Mouse (Mus musculus) cerebellum, postnatal 25 days (tissue): ENCODE data around the gene Plekhg3.

Source experiments
- DNase-seq, 2 experiments: peaks; one replicate each; pipeline ENCODE4 v3.0.0; 2021; ENCODE audit warnings: mixed read lengths in 2 of 2

The Plekhg3 gene

GRCm38 (mm10) chr12:76587357-76587756 lies 56.7 kb downstream of the Plekhg3 start:
- peak in 1 of 2 experiments; percentile 6 for DNase-seq

GRCm38 (mm10) chr12:76589531-76589930 lies 58.8 kb downstream of the Plekhg3 start:
- peak in 1 of 2 experiments; percentile 20 for DNase-seq

GRCm38 (mm10) chr12:76591037-76591436 lies 60.3 kb downstream of the Plekhg3 start:
- DNase-seq, result peak; percentile 62 to 66

- peak; percentile 59 to 76 for DNase-seq
Observed at GRCm38 (mm10) chr12:76592213-76592612, 61.5 kb downstream of the Plekhg3 start.

- DNase-seq, result no peak
Observed at GRCm38 (mm10) chr12:76593254-76593653, 62.6 kb downstream of the Plekhg3 start.

GRCm38 (mm10) chr12:76593839-76594322 lies 63.2 kb downstream of the Plekhg3 start:
- DNase-seq, result peak in 1 of 2 experiments; percentile 70

GRCm38 (mm10) chr12:76594556-76594955 lies 63.9 kb downstream of the Plekhg3 start:
- peak in 1 of 2 experiments; percentile 19 for DNase-seq

GRCm38 (mm10) chr12:76595830-76596229 lies 65.1 kb downstream of the Plekhg3 start:
- peak in 1 of 2 experiments; percentile 14 for DNase-seq

GRCm38 (mm10) chr12:76596292-76597023 lies 65.8 kb downstream of the Plekhg3 start:
- peak; percentile 84 to 89 for DNase-seq

GRCm38 (mm10) chr12:76597577-76598100 lies 66.9 kb downstream of the Plekhg3 start:
- DNase-seq, result peak; percentile 73 to 77

GRCm38 (mm10) chr12:76598196-76598928 lies 67.7 kb downstream of the Plekhg3 start:
- DNase-seq, result peak in 1 of 2 experiments; percentile 23

GRCm38 (mm10) chr12:76603779-76604178 lies 73.1 kb downstream of the Plekhg3 start:
- peak in 1 of 2 experiments; percentile 30 for DNase-seq

GRCm38 (mm10) chr12:76604546-76604945 lies 73.9 kb downstream of the Plekhg3 start:
- DNase-seq, result peak; percentile 45 to 65

GRCm38 (mm10) chr12:76605837-76606236 lies 75.1 kb downstream of the Plekhg3 start:
- no peak for DNase-seq

GRCm38 (mm10) chr12:76608241-76608640 lies 77.5 kb downstream of the Plekhg3 start:
- DNase-seq, result peak; percentile 51 to 67

GRCm38 (mm10) chr12:76608997-76609565 lies 78.4 kb downstream of the Plekhg3 start:
- DNase-seq, result peak in 1 of 2 experiments; percentile 33

GRCm38 (mm10) chr12:76612621-76613020 lies 81.9 kb downstream of the Plekhg3 start:
- no peak for DNase-seq

- no peak for DNase-seq
Observed at GRCm38 (mm10) chr12:76614868-76615579, 84.3 kb downstream of the Plekhg3 start.

GRCm38 (mm10) chr12:76615580-76615937 lies 84.9 kb downstream of the Plekhg3 start:
- DNase-seq, result peak in 1 of 2 experiments; percentile 12

GRCm38 (mm10) chr12:76618175-76618574 lies 87.5 kb downstream of the Plekhg3 start:
- no peak for DNase-seq

GRCm38 (mm10) chr12:76619847-76620246 lies 89.2 kb downstream of the Plekhg3 start:
- no peak for DNase-seq

GRCm38 (mm10) chr12:76623374-76623773 lies 92.7 kb downstream of the Plekhg3 start:
- no peak for DNase-seq
